Mouse (Mus musculus): ENCODE measurements around the gene Hist2h2ab.
A peak's percentile ranks its signal among the peaks of the same experiment; 100 is the strongest.
"Not testable (repeated sequence)": the region's sequence is repeated elsewhere in the genome, so short reads cannot be mapped to it uniquely, and the experiment has no call there.

The Hist2h2ab gene

GRCm38 (mm10) chr3:96219191-96219641 is 449 bp upstream of the Hist2h2ab start:
- Histone ChIP-seq H3K4me1 (replicated peaks; ENCODE audit: low read depth, low read length) (peaks cover 35% of the 10 kb centered on the region), H3K9me3 (ENCODE audit: low read length) (no peaks in the 10 kb centered on the region), H3K27me3 (ENCODE audit: insufficient read depth, low read length) (peaks cover 12% of the 10 kb centered on the region; the same call in 1 of the 2 replicates), H3K36me3 (ENCODE audit: insufficient read depth, low read length) (no peaks in the 10 kb centered on the region), H3K4me3 (replicated peaks; ENCODE audit: low read length) (peak overlapping the region; percentile 84)
- no peak for TF ChIP-seq NANOG (IDR thresholded peaks at IDR 0.05; ENCODE audit: borderline replicate concordance, low read length)
- no peak for TF ChIP-seq POU5F1 (IDR thresholded peaks at IDR 0.05; ENCODE audit: borderline replicate concordance, low read length)
- TF ChIP-seq CTCF (conservative IDR thresholded peaks at IDR 0.05; ENCODE audit: low read length) = no peak

- Histone ChIP-seq H3K4me1 (replicated peaks; ENCODE audit: low read depth, low read length) (peaks cover 37% of the 10 kb centered on the region), H3K4me3 (replicated peaks; ENCODE audit: low read length) (peak overlapping the region; percentile 84), H3K27me3 (ENCODE audit: insufficient read depth, low read length) (peaks cover 12% of the 10 kb centered on the region; the same call in 1 of the 2 replicates)
- H3K36me3 ChIP-seq (ENCODE audit: insufficient read depth, low read length); H3K9me3 ChIP-seq (ENCODE audit: low read length): not testable (repeated sequence)
Observed at GRCm38 (mm10) chr3:96220131-96220764, 583 bp downstream of the Hist2h2ab start.

DNA sequence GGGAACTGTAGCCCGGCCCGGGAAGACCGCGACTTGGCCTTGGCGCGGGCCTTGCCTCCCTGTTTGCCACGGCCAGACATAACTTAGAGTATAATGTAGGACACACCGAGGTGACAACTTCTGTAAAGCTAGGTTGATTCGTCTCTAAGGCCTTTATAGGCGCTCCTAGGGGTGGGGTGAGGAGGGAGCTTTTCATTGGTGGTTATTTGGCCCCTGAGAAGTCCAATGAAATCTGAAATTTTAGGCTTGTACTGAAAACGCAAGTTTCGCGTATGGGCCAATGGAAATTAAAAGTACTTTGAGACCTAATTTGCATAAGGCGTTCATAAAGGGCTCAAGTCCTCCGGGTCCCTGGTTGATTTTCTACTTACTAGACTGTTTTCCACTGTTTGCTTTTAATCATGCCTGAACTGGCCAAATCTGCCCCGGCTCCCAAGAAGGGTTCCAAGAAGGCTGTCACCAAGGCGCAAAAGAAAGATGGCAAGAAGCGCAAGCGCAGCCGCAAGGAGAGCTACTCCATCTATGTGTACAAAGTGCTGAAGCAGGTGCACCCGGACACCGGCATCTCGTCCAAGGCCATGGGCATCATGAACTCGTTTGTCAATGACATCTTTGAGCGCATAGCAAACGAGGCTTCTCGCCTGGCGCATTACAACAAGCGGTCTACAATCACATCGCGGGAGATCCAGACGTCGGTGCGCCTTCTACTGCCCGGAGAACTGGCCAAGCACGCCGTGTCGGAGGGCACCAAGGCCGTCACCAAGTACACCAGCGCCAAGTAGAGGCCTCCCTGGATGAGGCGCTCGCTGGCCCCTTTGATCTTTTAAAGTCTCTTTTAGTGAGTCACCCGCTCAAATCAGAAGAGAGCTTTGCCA is 1.3 kb downstream of the Hist2h2ab start, which contains the start of the genes Hist2h2ac and Hist2h2be:
Gene Hist2h2ac (minus strand): TSS at position 116 of the 875 bp plus-strand sequence.
Gene Hist2h2be (plus strand): TSS at position 355 of the 875 bp plus-strand sequence.
- H3K9me3 ChIP-seq (ENCODE audit: low read length) = no peaks in the 10 kb centered on the region
- H3K4me1 ChIP-seq (replicated peaks; ENCODE audit: low read depth, low read length) = peaks cover 43% of the 10 kb centered on the region
- peaks cover 12% of the 10 kb centered on the region; the same call in 1 of the 2 replicates for H3K27me3 ChIP-seq (ENCODE audit: insufficient read depth, low read length)
- TF ChIP-seq CTCF (conservative IDR thresholded peaks at IDR 0.05; ENCODE audit: low read length) = no peak
- peak within 1 kb of the TSS; percentile 84 for H3K4me3 ChIP-seq (replicated peaks; ENCODE audit: low read length)
- H3K36me3 ChIP-seq (ENCODE audit: insufficient read depth, low read length) = no peaks in the 10 kb centered on the region

- Histone ChIP-seq H3K27me3 (ENCODE audit: insufficient read depth, low read length) (peaks cover 12% of the 10 kb centered on the region; the same call in 1 of the 2 replicates), H3K36me3 (ENCODE audit: insufficient read depth, low read length) (no peaks in the 10 kb centered on the region), H3K4me1 (replicated peaks; ENCODE audit: low read depth, low read length) (peaks cover 41% of the 10 kb centered on the region), H3K4me3 (replicated peaks; ENCODE audit: low read length) (peak overlapping the region; percentile 84), H3K9me3 (ENCODE audit: low read length) (no peaks in the 10 kb centered on the region)
- TF ChIP-seq POU5F1 (IDR thresholded peaks at IDR 0.05; ENCODE audit: borderline replicate concordance, low read length) (no peak), NANOG (IDR thresholded peaks at IDR 0.05; ENCODE audit: borderline replicate concordance, low read length) (no peak), CTCF (conservative IDR thresholded peaks at IDR 0.05; ENCODE audit: low read length) (no peak)
Observed at GRCm38 (mm10) chr3:96221640-96222038, 2.0 kb downstream of the Hist2h2ab start.

GRCm38 (mm10) chr3:96222774-96223173 is 3.1 kb downstream of the Hist2h2ab start:
- Histone ChIP-seq H3K4me3 (replicated peaks; ENCODE audit: low read length) (no peak overlapping the region), H3K9me3 (ENCODE audit: low read length) (no peaks in the 10 kb centered on the region), H3K27me3 (ENCODE audit: insufficient read depth, low read length) (peaks cover 12% of the 10 kb centered on the region; the same call in 1 of the 2 replicates), H3K36me3 (ENCODE audit: insufficient read depth, low read length) (no peaks in the 10 kb centered on the region), H3K4me1 (replicated peaks; ENCODE audit: low read depth, low read length) (peaks cover 50% of the 10 kb centered on the region)
- no peak for TF ChIP-seq NANOG (IDR thresholded peaks at IDR 0.05; ENCODE audit: borderline replicate concordance, low read length)
- no peak for TF ChIP-seq POU5F1 (IDR thresholded peaks at IDR 0.05; ENCODE audit: borderline replicate concordance, low read length)
- TF ChIP-seq CTCF (conservative IDR thresholded peaks at IDR 0.05; ENCODE audit: low read length) = no peak

DNA sequence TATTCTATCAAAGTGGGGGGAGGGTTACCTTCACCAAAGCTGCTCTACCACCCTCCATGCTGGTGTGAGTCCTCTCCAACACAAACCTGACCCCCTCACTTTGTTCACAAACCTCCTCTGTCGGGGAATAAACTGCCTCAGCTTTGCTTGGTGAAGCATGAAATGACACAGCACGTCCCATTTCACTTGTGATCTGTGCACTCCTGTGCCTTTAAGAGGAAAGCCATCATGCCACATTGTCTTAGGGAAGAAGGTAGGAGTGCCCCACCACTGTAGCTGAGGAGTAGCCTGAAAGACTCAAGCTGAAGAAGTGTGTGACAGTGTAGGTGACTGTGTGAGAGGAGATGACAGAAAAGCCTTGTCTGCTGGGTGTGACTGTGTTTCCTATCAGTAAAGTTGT is 5.8 kb downstream of the Hist2h2ab start:
- no peak overlapping the region for H3K4me3 ChIP-seq (replicated peaks; ENCODE audit: low read length)
- TF ChIP-seq CTCF (conservative IDR thresholded peaks at IDR 0.05; ENCODE audit: low read length) = no peak
- TF ChIP-seq POU5F1 (IDR thresholded peaks at IDR 0.05; ENCODE audit: borderline replicate concordance, low read length) = no peak
- no peak for TF ChIP-seq NANOG (IDR thresholded peaks at IDR 0.05; ENCODE audit: borderline replicate concordance, low read length)
- no peaks in the 10 kb centered on the region for H3K36me3 ChIP-seq (ENCODE audit: insufficient read depth, low read length)
- peaks cover 36% of the 10 kb centered on the region for H3K4me1 ChIP-seq (replicated peaks; ENCODE audit: low read depth, low read length)
- peaks cover 12% of the 10 kb centered on the region; the same call in 1 of the 2 replicates for H3K27me3 ChIP-seq (ENCODE audit: insufficient read depth, low read length)
- H3K9me3 ChIP-seq (ENCODE audit: low read length) = no peaks in the 10 kb centered on the region

DNA sequence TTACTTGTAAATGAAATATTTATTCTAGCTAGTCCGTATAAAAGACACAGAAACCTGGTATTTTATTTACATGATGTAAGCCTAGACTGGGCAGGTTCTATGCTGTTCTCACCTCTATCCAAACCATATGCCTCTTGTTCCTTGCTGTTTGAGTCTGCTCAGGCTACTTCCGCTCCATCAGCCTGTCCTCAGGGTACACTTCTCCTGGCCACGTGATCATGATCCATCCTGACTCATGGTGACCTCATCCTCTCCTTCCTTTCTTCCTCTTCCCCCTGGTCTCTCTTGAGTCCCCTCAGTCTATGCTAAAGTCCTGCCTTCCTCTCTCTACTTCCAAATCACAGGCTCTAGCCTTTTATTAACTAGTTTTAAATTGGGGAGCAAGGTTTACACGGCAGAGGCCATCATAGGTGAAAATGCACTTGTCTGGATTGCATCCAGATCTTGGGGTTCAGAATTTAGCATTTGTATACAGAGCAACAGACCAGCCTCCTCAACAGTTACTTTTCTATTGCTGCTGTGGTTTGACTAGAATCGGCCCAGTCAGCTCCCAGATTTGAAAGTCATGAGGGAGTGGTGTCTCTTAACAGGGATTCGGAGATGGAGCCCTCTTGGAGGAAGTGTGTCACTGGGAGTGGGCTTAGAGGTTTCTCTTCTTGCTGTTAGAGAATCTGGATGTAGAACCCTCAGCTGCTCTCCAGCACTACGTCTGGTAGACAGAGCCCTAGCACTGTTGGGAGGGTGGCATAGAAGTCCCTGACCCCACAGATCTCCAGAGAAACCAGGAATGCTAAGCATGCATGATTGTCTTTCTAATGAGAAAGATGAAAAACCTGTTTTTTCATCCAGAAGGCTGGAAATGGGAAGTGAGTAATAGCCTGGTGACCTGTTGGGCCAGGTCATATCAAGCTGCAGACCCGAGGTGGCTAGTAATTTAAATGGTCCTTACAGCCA is 7.3 kb downstream of the Hist2h2ab start:
- TF ChIP-seq CTCF (conservative IDR thresholded peaks at IDR 0.05; ENCODE audit: low read length) = no peak
- no peak for TF ChIP-seq NANOG (IDR thresholded peaks at IDR 0.05; ENCODE audit: borderline replicate concordance, low read length)
- no peak for TF ChIP-seq POU5F1 (IDR thresholded peaks at IDR 0.05; ENCODE audit: borderline replicate concordance, low read length)
- peaks cover 7% of the 10 kb centered on the region; the same call in 1 of the 2 replicates for H3K27me3 ChIP-seq (ENCODE audit: insufficient read depth, low read length)
- no peaks in the 10 kb centered on the region for H3K36me3 ChIP-seq (ENCODE audit: insufficient read depth, low read length)
- no peaks in the 10 kb centered on the region for H3K9me3 ChIP-seq (ENCODE audit: low read length)
- no peak overlapping the region for H3K4me3 ChIP-seq (replicated peaks; ENCODE audit: low read length)
- H3K4me1 ChIP-seq (replicated peaks; ENCODE audit: low read depth, low read length) = peaks cover 26% of the 10 kb centered on the region

GRCm38 (mm10) chr3:96228828-96229227 is 9.2 kb downstream of the Hist2h2ab start:
- no peaks in the 10 kb centered on the region for H3K36me3 ChIP-seq (ENCODE audit: insufficient read depth, low read length)
- no peak overlapping the region for H3K4me3 ChIP-seq (replicated peaks; ENCODE audit: low read length)
- no peaks in the 10 kb centered on the region; the same call in 1 of the 2 replicates for H3K27me3 ChIP-seq (ENCODE audit: insufficient read depth, low read length)
- H3K9me3 ChIP-seq (ENCODE audit: low read length) = no peaks in the 10 kb centered on the region
- peaks cover 20% of the 10 kb centered on the region for H3K4me1 ChIP-seq (replicated peaks; ENCODE audit: low read depth, low read length)
- TF ChIP-seq NANOG (IDR thresholded peaks at IDR 0.05; ENCODE audit: borderline replicate concordance, low read length) (no peak), CTCF (conservative IDR thresholded peaks at IDR 0.05; ENCODE audit: low read length) (no peak), POU5F1 (IDR thresholded peaks at IDR 0.05; ENCODE audit: borderline replicate concordance, low read length) (no peak)
